Mouse (Mus musculus): ENCODE results near the gene Sycn.
A peak's percentile ranks its signal among the peaks of the same experiment; 100 is the strongest.

The Sycn gene

DNA sequence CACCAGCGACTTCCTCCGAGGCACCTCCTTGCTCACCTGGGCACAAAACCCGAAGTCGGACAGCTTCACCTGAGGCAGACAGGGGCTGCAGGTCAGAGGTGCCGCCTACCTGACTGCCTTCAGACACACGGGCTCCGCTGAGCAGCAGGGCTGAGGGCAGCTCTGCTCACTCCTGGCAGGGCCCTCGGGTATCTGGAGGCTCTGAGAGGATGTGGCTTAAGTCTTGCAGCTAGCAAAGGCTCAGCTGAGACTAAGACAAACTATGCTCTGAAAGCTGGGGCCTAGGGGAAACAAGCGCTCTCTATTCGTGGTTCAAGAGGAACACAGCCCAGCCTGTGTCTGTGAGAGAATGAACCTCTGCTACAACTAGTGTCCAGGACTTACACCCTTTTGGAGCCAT is 20.2 kb downstream of the Sycn start:
- DNase-seq: peak; percentile 69

DNA sequence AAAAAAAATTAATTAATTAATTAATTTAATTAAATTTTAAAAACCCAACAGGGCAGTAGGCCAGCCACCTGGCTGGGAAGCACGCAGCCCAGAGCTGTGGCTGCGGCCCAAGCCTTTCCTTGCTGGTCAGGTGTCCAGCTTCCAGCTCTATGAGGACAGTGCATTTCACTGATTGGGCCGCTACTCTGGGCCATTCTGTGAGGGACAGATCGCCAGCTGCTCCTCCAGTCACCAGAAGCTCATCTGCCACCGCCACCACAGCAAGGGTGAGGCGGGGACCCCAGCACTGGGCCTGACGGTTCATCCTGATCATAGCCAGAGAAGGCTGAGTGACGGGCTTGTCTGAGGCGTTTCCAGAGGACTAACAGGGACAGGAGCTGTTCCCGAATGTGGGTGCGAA is 21.3 kb downstream of the Sycn start:
- DNase-seq: no peak

GRCm38 (mm10) chr7:28562371-28562770 is 21.7 kb downstream of the Sycn start:
- DNase-seq: no peak

DNA sequence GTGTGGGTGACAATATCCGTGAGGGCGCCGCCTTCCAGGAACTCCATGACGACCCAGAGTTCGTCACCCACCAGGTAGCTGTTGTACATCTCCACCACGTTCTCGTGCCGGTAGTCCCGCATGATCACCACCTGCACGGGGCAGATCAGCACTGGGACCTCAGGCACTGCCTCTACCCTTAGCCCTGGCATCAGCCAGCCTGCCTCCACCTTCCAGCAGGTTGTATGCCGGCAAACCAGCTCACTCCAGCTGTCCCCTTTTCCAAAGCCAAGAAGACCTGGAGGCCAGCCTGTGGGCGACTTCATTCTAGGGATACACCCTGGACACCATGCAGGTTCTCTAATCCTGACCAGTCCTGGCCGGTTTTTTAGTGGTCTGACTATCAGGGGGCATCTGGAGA is 22.3 kb downstream of the Sycn start:
- no peak for DNase-seq

GRCm38 (mm10) chr7:28565407-28565806 is 24.7 kb downstream of the Sycn start:
- peak; percentile 61 for DNase-seq

GRCm38 (mm10) chr7:28567539-28567938 is 26.9 kb downstream of the Sycn start:
- DNase-seq: no peak

DNA sequence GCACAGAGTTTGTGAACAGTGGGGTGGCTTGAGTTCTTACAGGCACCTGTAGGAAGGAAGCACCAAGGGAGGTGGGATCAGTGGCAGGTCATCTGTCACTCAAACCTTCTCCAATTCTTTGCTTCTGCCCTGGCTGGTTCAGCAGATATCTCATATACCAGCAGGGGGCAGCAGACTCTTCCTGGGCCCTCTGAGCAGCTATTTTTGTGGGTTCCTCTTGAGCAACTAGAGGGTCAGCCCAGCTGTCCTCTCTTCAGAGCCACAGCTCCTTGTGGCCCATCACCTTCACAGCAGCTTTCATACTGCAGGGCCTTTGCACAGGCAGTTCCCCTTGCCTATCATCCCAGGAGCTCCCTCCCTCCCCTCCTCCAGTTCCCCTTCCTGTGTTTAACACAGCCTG is 27.6 kb downstream of the Sycn start:
- DNase-seq: peak; percentile 72

- no peak for DNase-seq
These were observed 29.8 kb downstream of the Sycn start for GRCm38 (mm10) chr7:28570291-28570981.

- no peak for DNase-seq
These were observed 30.4 kb downstream of the Sycn start for GRCm38 (mm10) chr7:28570982-28571682.

DNA sequence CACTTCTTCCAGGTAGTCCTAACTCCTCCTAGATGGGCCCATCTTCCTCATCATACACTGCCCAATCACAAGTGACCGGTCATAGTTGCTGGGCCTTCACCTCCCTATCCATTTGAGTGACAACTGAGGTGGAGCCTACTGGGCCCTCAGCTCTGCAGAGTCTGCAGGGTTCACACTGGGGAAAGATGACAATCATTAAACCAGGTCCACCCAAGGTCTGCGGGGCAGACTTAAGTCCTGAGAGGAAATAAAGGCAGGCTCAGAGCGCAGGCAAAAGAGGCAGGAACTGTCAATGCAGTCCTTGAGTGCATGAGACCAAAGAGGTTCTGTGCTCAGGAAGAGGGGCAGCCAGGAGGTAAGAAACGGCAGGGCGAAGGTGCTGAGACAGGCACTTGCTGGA is 32.0 kb downstream of the Sycn start:
- DNase-seq: no peak

- DNase-seq: no peak
These were observed 32.6 kb downstream of the Sycn start for GRCm38 (mm10) chr7:28573236-28573635.

DNA sequence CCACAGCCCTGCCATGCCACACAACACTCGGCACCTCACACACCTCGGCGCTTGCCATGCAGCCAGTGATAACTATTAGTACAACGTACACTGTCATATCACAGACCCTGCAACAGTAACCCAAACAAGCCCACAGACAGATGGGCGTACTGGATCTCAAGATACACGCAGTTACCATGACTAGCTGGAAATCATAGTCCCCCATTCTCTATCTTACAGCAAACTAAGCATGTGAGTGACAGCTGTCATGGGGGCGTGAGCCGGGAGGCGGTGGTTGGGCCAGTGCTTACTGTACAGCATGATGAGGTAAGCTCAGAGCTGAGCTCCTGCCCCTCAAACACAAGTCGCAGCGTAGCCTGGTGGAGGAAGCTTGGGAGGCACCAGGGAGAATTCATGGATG is 34.9 kb downstream of the Sycn start:
- no peak for DNase-seq

DNA sequence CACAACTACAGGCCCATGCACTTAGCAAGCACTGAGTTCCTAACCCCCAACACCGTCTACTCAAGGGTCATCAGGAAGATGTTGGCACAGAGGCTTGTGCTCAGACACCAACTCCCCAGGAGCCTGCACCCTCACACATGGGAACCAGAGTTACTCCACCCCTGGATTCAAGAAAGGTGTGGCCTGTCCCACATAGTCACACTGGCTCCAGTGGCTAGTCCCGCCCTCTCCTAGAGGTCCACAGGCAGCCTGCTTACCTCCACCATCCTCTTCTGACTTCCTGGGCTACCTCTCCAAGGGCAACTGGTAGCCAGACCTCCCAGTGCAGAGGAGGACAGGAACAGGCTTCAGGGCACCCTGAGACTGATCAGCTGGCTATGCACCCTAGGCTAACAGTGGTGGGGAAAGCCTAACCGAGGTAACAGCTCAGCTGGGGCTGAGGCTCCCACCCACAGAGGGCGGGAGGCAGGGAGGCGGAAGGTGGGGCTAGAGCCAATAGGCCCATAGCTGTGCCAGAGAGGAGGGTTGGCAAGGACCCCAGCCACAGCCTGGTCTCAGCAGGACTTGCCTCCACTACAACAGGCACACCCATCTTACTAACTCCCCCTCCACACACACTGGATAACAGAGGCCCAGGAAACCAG is 35.7 kb downstream of the Sycn start:
- DNase-seq: no peak

- DNase-seq: no peak
These were observed 37.3 kb downstream of the Sycn start for GRCm38 (mm10) chr7:28577826-28578542.

DNA sequence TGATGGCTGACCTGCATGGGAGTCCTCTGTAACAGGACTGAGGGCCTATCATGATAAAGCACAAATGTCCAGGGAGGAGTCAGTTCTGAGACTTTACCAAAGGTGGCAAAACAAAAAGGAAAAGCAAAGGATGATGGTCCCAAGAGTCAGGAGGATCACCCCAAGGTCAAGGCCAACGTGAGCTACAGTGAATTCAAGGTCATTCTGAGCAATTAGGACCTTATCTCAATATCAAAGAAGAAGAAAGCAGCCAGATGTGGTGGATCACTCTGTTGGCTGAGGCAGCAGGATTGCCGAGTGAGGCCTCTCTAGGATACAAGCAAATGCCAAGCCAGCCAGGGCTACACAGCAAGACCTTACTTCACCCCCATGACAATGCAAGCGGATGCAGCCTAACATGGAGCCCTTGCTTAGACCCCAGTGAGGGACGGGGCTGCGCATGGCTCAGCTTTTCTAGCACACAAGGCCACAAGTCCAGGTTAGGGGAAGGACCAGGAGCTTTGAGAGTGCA is 37.9 kb downstream of the Sycn start:
- DNase-seq: no peak

DNA sequence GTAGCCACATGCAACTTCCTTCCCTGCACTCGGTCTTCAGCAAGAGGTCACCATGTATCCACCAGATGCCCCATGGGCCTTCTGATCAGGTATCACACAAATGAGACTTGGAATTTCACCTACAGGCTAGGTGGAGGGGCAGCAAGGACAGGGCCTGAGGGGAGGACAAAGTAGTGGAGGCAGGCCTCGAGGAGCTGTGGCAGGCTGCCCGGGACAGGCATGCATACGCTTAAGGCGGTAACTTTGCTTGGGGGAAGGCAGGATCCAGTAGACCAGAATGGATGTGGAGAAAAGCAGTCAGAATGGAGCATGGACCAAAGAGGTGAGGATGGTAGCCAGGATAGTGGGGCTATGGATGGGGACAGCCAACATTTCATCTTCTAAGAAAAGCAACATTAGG is 39.1 kb downstream of the Sycn start:
- no peak for DNase-seq

DNA sequence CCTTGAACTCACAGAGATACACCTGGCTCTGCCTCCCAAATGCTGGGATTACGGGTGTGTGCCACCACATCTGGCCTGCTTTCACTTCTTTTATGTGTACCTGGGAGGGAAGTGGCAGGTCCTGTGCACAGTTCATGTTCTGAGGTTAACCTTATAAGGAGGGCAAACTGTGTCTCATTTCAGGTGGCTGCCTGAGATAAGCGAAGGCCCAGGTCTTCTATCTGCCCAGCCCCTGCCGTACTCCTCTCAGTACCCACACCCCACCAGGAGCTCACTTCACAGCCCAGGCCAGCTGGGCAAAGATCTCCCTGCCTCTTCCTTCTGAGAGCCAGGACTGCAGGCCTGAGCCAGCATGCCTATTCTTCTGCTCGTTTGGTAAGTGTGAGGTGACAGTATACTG is 41.0 kb downstream of the Sycn start:
- DNase-seq: peak; percentile 28

DNA sequence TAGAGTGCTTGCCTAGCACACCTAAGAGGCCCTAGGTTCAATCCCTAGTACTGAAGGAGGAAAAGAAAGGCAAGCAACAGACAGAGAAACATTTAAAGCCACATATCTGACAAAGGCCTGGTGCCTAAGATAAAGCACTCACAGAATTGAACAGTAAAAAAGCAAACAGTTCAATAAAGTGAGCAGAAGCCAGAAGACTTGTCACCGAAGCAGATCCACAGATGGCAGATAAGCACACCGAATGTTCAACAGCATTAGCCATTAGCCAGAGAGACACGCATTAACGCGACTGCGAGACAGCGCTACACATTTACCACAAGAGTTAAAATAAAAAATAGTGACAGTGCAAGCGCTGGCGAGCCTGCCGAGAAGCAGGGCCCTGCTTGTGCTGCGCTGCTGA is 42.2 kb downstream of the Sycn start:
- DNase-seq: no peak

DNA sequence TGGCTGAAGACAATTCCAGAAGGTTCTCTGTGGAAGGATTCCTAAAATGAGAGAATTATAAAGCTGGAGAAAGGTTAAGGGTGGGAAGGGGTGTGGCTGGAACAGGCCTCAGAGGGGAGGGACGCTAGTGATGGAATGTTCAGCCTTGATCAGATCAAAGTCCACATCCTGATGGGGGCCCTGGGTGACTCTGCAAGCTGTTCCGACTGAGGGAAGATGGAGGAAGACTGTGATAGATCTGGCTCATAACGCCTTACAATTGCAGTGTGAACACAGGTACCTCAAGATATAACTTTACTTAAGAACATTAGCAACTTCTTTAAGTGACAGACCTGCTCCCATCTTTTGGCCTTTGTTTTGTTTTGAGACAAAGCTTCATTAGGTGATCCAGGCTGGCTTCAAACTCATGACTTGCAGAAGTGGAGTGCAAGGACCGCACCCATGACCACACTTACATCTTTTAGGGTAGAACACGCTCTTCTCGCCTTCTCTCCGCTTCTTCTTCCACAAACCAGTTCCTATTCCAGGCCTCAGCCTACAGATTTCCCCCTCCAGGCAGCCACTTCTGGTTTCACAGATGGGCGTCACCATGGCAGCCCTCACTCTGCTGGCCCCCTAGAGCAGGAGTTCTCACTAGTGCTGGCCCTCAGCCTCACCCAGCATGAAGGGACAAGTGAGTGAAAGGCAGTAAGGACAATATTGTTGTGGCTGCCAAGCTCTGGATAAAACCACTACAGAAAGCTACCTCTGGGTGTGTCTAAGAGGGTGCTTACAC is 43.1 kb downstream of the Sycn start:
- DNase-seq: no peak

DNA sequence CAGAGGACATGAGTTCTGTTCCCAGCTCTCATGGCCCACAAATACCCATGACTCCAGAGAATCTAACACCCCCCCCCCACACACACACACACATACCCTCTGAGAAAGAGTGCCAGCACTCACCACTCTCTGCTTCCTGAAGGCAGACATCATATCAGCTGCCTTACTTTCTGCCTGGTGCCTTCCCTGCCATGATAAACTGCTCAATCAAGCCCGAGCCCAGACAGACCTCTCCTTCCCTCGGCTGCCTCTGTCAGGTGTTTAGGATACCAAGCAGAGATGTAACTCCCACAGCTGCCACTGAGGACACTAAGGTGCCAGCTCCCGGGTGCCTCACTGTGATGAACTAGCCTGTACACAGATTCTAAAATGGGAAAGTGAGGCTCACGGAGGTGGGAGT is 43.8 kb downstream of the Sycn start:
- DNase-seq: no peak

DNA sequence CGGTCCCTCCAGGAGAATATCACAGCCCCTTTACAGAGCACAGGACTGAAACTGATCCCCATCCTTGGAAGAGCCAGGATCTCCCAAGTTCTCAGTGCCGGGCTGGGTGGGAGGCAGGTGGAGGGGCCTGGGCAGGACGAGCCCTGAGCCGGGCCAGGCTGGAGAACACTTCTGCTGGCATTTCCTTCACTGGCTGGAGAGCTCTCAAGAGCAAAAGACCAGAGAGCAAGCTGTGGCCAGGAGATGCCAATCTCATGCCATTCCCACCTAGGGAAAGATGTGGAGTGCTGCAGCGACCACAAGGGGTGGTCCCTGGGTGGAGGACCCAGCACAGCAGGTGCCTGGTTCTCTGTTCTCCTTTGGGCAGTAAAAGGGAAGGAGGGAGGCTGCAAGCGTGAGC is 44.3 kb downstream of the Sycn start:
- DNase-seq: no peak

- DNase-seq: no peak
These were observed 46.2 kb downstream of the Sycn start for GRCm38 (mm10) chr7:28586663-28587411.
